Mouse (Mus musculus): ENCODE measurements around the gene Rps23.

Rps23 gene

DNA sequence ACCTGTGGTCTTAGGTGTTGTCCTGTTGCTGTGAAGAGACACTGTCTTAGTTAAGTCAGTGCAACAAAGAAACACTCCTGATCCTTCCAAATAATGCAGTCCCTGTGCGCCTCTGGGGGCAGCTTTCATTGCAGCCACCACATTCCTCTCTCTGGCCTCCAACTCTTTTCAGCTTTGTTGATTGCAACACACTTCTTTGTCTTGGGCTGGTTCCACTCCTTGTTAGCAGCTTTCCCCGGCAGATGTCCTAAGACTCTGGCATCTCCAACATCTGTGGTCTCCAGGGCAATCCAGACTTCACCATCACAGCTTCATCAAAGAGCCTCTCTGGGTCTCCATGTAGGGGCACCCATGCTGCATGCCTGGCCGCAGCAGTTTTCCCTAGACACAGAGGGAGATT lies 10.5 kb downstream of the Rps23 start:
- DNase-seq (ENCODE audit: low spot score): no peak

DNA sequence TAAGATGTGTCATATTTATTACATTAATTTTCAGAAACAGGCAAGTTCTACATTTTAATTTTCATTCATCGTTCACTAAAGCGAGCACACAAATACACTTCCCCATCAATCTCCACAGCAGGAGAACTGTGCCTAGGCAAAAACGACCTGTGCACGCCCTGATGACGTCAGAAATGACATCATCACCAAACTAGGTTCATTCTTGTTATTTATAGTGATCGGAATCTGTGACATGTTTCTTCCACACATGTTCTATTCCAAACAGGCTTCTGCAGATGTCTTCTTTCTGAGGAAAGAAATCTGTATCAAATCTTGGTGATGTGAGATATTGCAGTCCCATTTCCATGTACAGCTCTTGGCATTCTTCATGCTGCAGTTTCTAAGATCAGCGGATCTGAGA lies 13.1 kb downstream of the Rps23 start:
- DNase-seq (ENCODE audit: low spot score): no peak

DNA sequence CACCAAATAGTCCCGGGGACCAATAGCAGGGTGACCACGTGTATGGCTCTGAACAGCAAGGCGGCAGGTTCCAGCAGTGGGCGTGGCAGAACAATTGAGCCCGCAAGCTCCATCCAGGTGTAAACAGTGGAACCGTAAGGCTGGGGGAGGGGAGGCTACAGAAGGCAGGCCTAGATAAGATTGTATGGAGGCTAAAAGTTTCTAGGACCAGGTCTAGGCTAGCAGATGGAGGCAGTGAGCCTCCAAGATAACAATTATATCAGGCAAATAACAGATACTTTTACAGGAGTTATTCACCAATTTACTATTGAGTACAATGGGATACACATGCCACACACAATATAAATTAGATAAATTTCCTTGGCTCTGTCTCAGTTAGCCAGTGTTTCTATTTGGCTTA lies 16.4 kb downstream of the Rps23 start:
- no peak for DNase-seq (ENCODE audit: low spot score)

DNA sequence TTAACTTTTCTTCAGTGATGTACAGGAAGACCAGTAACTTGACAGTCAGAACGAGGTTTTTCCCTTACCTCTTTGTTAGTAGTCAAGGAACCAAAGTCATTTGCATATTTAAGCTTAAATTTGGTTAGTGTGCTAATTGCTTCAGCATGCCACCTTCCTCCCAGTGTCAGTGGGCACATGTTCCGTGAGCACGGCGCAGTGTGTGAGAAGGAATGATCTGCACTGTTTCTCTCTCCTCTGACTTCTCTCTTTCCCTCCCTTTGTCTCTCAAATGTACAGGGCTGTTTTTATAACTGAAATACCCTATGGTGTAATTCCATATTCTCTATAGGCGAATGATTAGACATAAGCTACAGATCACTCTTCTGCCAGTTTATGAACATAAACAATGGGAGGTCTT lies 16.8 kb downstream of the Rps23 start:
- no peak for DNase-seq (ENCODE audit: low spot score)

GRCm38 (mm10) chr13:90958894-90959293 lies 36.1 kb downstream of the Rps23 start:
- DNase-seq (ENCODE audit: low spot score): no peak

DNA sequence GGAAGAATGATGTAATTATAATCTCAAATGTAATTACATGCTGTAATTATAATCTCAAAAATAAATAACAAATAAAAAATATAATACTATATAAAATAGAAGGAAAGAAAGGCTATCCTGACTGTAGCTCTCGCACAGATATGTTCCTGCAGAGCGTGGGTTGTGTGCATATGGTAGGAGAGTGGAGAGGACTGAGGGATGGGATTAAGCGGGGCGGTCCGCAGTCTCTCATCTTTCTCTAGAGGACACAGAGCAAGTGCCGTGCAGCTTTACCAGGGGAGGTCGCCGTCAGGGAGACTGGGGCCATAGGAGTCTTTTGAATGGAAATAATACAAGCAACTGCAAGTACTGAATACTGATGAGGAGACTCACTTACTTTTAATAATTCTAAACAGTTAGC lies 37.8 kb downstream of the Rps23 start:
- DNase-seq (ENCODE audit: low spot score): no peak

DNA sequence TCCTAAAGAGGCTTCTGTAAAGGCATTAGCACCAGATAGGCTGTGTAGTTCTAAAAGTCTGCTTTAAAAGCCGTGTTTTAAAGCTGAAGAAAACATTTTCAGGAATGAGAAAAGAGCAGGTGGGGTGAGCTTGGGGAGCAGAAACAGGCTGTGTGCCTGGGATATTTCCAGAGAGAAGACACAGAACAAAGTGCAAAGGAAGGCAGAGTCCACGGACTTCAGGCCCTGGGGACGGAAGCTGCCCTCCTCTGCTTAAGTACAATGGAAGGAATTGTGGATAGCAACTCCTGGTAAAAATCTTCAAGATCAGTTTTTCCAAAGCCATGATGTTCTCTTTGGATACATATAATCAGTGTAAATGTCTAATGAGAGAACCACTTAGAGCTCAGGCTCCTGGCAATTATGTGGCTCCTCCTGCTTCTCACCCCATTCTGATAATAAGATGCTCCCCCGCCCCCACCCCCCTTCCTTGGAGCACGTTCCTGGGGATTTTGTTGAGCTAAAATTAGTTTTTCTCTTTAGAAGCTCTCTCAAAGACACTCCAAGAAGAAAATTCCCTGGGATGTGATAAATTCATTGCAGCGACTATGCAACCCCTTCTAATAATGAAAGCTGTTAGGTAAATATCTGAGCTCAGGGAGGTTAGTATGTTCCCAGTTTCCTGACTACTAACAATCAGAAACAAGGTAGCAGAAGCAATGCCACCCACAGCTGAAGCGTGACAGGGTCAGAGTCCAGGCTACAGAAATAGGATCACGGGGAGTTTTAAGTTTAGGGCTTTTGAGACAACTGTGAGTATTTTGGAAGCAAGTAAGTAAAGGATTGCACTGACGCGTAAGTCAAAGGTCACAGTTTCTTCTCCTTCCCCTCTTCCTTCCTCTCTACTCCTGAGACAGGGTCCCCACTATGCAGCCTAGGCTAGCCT lies 40.3 kb downstream of the Rps23 start:
- DNase-seq (ENCODE audit: low spot score): no peak

- no peak for DNase-seq (ENCODE audit: low spot score)
Observed at GRCm38 (mm10) chr13:90964511-90964910, 41.8 kb downstream of the Rps23 start.

DNA sequence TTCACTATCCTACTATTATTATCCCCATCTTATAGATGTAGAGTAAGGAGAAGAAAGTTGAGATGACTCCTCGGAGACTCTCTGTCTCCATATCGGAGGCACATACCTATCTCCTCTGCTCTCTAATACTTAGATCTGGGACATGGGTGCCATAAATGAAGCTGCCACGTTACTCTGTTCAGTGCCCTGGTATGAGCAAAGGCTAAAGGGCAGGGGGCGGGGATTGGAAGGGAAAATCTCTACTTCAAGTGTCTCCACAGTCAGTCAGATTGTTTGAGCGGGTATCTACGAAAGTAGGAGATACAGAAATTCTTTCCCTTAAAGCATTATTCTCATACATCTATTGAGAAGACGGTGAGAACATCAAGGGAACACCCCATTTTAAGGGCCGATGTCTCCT lies 43.2 kb downstream of the Rps23 start:
- DNase-seq (ENCODE audit: low spot score): no peak

DNA sequence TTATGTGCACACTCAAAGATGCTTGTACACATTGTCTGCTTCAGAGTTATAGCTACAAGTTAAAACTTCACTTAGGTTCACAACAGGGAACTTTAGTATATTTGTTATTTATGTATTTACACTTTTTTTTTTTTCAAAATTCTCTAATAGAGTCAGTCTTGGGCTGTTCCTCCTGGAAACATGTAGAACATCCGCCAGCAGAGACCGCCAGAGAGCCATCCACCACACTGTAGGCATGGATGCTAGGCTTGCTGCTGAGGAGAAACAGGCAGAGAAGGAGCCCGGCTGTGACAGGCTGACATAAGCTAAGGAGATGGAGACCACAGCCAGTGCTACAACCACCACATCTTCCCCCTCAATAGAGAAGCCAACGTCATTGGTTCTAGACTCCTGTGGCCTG lies 44.7 kb downstream of the Rps23 start:
- peak; percentile 74 for DNase-seq (ENCODE audit: low spot score)

- no peak for DNase-seq (ENCODE audit: low spot score)
Observed at GRCm38 (mm10) chr13:90968940-90969339, 46.2 kb downstream of the Rps23 start.

DNA sequence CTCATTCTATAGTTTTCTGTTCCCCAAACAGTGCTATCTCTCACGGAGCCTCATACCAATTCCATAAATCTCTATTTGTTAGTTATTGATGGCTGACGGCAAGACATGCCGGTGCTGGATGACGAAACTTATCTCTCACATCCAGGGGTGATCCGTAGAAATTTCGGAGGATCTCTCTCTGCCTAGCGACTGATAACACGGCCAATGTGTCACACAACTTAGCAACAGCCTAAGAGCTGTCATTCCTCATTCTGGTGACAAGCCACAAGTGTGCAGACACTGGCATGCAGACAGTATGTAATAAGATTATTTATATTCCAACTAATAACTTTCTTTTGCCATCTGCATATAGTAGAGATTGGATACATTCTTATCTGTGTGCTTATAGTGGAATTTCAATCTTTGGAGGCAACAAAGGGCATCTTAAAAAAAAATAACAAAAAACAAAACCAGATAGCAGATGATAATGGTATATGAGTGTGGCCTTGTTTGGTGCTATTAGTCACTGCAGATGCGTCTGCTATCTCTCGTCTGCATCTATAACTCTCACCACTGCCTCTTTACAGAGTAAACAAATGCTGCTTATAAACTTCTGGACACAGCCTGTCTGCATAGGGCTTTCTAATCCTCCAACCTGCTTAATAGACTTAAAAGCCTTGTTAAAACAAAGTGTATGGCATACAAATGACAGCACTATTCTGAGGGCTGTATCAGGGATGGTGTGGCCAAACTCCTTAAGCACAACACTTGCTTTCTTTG lies 47.7 kb downstream of the Rps23 start:
- DNase-seq (ENCODE audit: low spot score): no peak

- DNase-seq (ENCODE audit: low spot score): no peak
Observed at GRCm38 (mm10) chr13:90973409-90973808, 50.7 kb downstream of the Rps23 start.
